Mouse (Mus musculus) limb, embryonic 10.5 days (tissue): ENCODE measurements around the gene Ikbkg. TPM values are rescaled to one million over a fixed set of nuclear protein-coding genes. Genes with fewer than 3 reads are reported as not detected.

Source experiments
- polyA plus RNA-seq: library from polyadenylated mRNA; unstranded; fragments of >200 nt; fragmentation: Nextera tagmentation; extraction: Ambion mirVana; gene quantifications from 2 replicates; pipeline ENCODE4 v1.2.1, GENCODE M21; 2016

Gene Ikbkg
- polyA plus RNA-seq, 1 experiment from 2014 or later, result 17.8 TPM

Other genes with a start within 250 kb of the Ikbkg start
- not detected in 2 replicates for gene Tex28, start 225.5 kb upstream of the Ikbkg start, polyA plus RNA-seq
- 0.05 and 0.06 TPM in 2 replicates for gene Tktl1, start 216.0 kb upstream of the Ikbkg start, polyA plus RNA-seq
- 273 and 333 TPM in 2 replicates for gene Flna, start 143.5 kb upstream of the Ikbkg start, polyA plus RNA-seq
- gene Emd, start 138.6 kb upstream of the Ikbkg start, polyA plus RNA-seq, result 25.2 and 29.8 TPM in 2 replicates
- gene Rpl10, start 122.5 kb upstream of the Ikbkg start, polyA plus RNA-seq, result 862 and 901 TPM in 2 replicates
- gene Taz, start 111.4 kb upstream of the Ikbkg start, polyA plus RNA-seq, result 69.0 and 80.5 TPM in 2 replicates
- gene Dnase1l1, start 111.0 kb upstream of the Ikbkg start, polyA plus RNA-seq, result 3.4 and 5.0 TPM in 2 replicates
- gene Atp6ap1, start 96.2 kb upstream of the Ikbkg start, polyA plus RNA-seq, result 80.1 and 90.7 TPM in 2 replicates
- 154 and 206 TPM in 2 replicates for gene Gdi1, start 88.3 kb upstream of the Ikbkg start, polyA plus RNA-seq
- 55.3 and 62.7 TPM in 2 replicates for gene Fam50a, start 80.3 kb upstream of the Ikbkg start, polyA plus RNA-seq
- gene Plxna3, start 64.2 kb upstream of the Ikbkg start, polyA plus RNA-seq, result 14.4 and 17.1 TPM in 2 replicates
- gene Lage3, start 39.7 kb upstream of the Ikbkg start, polyA plus RNA-seq, result 113 and 125 TPM in 2 replicates
- gene Ubl4a, start 20.1 kb upstream of the Ikbkg start, polyA plus RNA-seq, result 57.7 and 59.8 TPM in 2 replicates
- gene Slc10a3, start 19.9 kb upstream of the Ikbkg start, polyA plus RNA-seq, result 12.2 and 13.2 TPM in 2 replicates
- 24.0 and 28.4 TPM in 2 replicates for gene Fam3a, start within 50 bp of the Ikbkg start, polyA plus RNA-seq
- 53.8 and 54.9 TPM in 2 replicates for gene G6pdx, start 35.9 kb downstream of the Ikbkg start, polyA plus RNA-seq
- not detected in 2 replicates for gene Gm6880, start 88.1 kb downstream of the Ikbkg start, polyA plus RNA-seq
- not detected in 2 replicates for gene Olfr1326-ps1, start 181.6 kb downstream of the Ikbkg start, polyA plus RNA-seq
- not detected in 2 replicates for gene Olfr1325, start 199.4 kb downstream of the Ikbkg start, polyA plus RNA-seq